25 mouse cellular contexts compared by ENCODE assay signal in the genomic region with DNA sequence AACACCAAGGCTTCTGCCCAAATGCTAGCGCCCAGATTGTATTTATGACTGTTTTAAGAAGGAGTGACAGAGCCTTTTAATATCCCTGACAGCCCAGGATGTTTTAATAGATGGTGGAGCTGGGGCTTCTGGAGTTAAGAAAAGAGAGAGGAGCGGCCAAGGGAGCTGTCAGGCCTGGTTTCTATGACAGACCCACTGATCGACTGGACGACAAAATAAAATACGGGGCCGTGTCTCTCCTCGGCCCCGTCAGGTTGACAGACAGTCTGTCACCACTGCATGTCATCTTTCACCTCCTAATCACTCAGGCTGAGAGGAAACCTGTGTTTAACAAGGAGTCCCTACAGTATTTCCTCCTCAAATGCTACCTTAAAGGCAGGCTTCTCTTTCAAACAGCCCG. TPM values are rescaled to one million over a fixed set of nuclear protein-coding genes. Genes with fewer than 3 reads are reported as not detected.
A peak's percentile ranks its signal among the peaks of the same experiment; 100 is the strongest.
DNase-seq lines count a peak whose midpoint lies in the region; ATAC-seq and TF ChIP-seq lines count a peak whose summit lies in the region.
"Had no signal": no experiment of that assay in that cellular context is flagged by ENCODE, and none has a peak within 500 bp of the region (broad histone marks: within the 10 kb centered on the region; RNA-seq: fewer than 3 reads in every experiment).

No protein-coding gene starts in this region.

- H3K9ac ChIP-seq in forebrain, embryonic 14.5 days (ENCODE audit: low read length): no peak overlapping the region
- no peak overlapping the region for H3K9ac ChIP-seq in midbrain, embryonic 12.5 days (replicated peaks)
- H3K9ac ChIP-seq: limb, embryonic 13.5 days; liver, embryonic 14.5 days; lung, embryonic 15.5 days; stomach, embryonic 15.5 days had no signal

- no peak for TF ChIP-seq CTCF in brain, embryonic 14.5 days (IDR thresholded peaks at IDR 0.05; ENCODE audit: borderline replicate concordance, extremely low read depth, insufficient read depth, insufficient read length)

- H3K4me2 ChIP-seq in forebrain, embryonic 14.5 days (ENCODE audit: low read length): no peak overlapping the region
- H3K4me2 ChIP-seq in midbrain, embryonic 12.5 days (replicated peaks): peak overlapping the region; percentile 1; the same call in 1 of the 2 replicates
- H3K4me2 ChIP-seq: limb, embryonic 13.5 days; lung, embryonic 15.5 days; stomach, embryonic 15.5 days had no signal

- H3K27me3 ChIP-seq in heart, embryonic 10.5 days (ENCODE audit: insufficient read depth, poor library complexity, severe bottlenecking): 0 out of 2 replicates have a peak, but pooled peaks cover 6% of the 10 kb centered on the region
- H3K27me3 ChIP-seq in forebrain, embryonic 14.5 days (replicated peaks; ENCODE audit: control insufficient read depth, insufficient read depth, low read length): no peaks in the 10 kb centered on the region
- H3K27me3 ChIP-seq in midbrain, embryonic 12.5 days: no peaks in the 10 kb centered on the region
- H3K27me3 ChIP-seq: lung, embryonic 15.5 days; stomach, embryonic 15.5 days had no signal

- no peak for ATAC-seq in forebrain, embryonic 14.5 days
- no peak for ATAC-seq in midbrain, embryonic 12.5 days (ENCODE audit: low FRiP score, low read depth)
- ATAC-seq in megakaryocyte-erythroid progenitor cell, adult 5-6 weeks (replicated peaks; ENCODE audit: low FRiP score, low TSS enrichment, poor library complexity, severe bottlenecking): no peak
- ATAC-seq: activated CD4-positive, CD25-positive, alpha-beta regulatory T cell, adult 4 months; intestine, embryonic 16.5 days had no signal

- no peak for TF ChIP-seq POLR2A in brain, embryonic 14.5 days (IDR thresholded peaks at IDR 0.05; ENCODE audit: borderline replicate concordance, extremely low read depth, insufficient read depth, insufficient read length, poor library complexity, severe bottlenecking)

- H3K27ac ChIP-seq in heart, embryonic 10.5 days: no peak overlapping the region
- H3K27ac ChIP-seq in forebrain, embryonic 14.5 days (ENCODE audit: low read depth, low read length): peak overlapping the region; percentile 89; the same call in 1 of the 2 replicates
- H3K27ac ChIP-seq in midbrain, embryonic 12.5 days (replicated peaks): peak overlapping the region; percentile 97
- H3K27ac ChIP-seq: limb, embryonic 13.5 days; liver, embryonic 14.5 days; lung, embryonic 15.5 days; stomach, embryonic 15.5 days had no signal

- peaks cover 56% of the 10 kb centered on the region for H3K4me1 ChIP-seq in heart, embryonic 10.5 days
- H3K4me1 ChIP-seq in forebrain, embryonic 14.5 days (ENCODE audit: control insufficient read depth, insufficient read depth, low read length): peaks cover 61% of the 10 kb centered on the region
- peaks cover 94% of the 10 kb centered on the region for H3K4me1 ChIP-seq in midbrain, embryonic 12.5 days

- H3K9me3 ChIP-seq in heart, embryonic 10.5 days: no peaks in the 10 kb centered on the region
- H3K9me3 ChIP-seq in forebrain, embryonic 14.5 days (replicated peaks; ENCODE audit: control insufficient read depth, low read length): no peaks in the 10 kb centered on the region
- H3K9me3 ChIP-seq in midbrain, embryonic 12.5 days: no peaks in the 10 kb centered on the region
- H3K9me3 ChIP-seq: G1E; limb, embryonic 13.5 days; lung, embryonic 15.5 days; stomach, embryonic 15.5 days had no signal

- H3K4me3 ChIP-seq in heart, embryonic 10.5 days: no peak overlapping the region
- no peak overlapping the region for H3K4me3 ChIP-seq in forebrain, embryonic 14.5 days (ENCODE audit: low read depth, low read length)
- H3K4me3 ChIP-seq in midbrain, embryonic 12.5 days: no peak overlapping the region
- H3K4me3 ChIP-seq: limb, embryonic 13.5 days; lung, embryonic 15.5 days; stomach, embryonic 15.5 days had no signal

- peak; percentile 81 for DNase-seq in heart, adult 11 months
- no peak for DNase-seq in heart, embryonic 10.5 days (ENCODE audit: low spot score)
- DNase-seq in brain, embryonic 14.5 days (ENCODE audit: low read depth): peak; percentile 54
- no peak for DNase-seq in forebrain, embryonic 14.5 days (ENCODE audit: low spot score)
- no peak for DNase-seq in layer of hippocampus, adult 8-10 months (ENCODE audit: low spot score in 2 of 2)
- no peak for DNase-seq in heart, adult 18-20 months
- DNase-seq: adrenal gland, postnatal 10 days; cerebellum, adult 11 months; cerebellum, postnatal 14 days; heart, postnatal 4 days; lung, postnatal 4 days; thymus, adult 18-20 months had no signal

- 34% methylated on average over 9 of the region's 9 CpGs for WGBS in heart, embryonic 10.5 days
- 42% methylated on average over 9 of the region's 9 CpGs for WGBS in forebrain, embryonic 14.5 days
- WGBS in midbrain, embryonic 12.5 days: 38% methylated on average over 9 of the region's 9 CpGs

- H3K36me3 ChIP-seq in heart, embryonic 10.5 days: no peaks in the 10 kb centered on the region
- H3K36me3 ChIP-seq in forebrain, embryonic 14.5 days (ENCODE audit: control insufficient read depth, insufficient read depth, low read length): 0 out of 2 replicates have a peak, but pooled peaks cover 5% of the 10 kb centered on the region
- peaks cover under 1% of the 10 kb centered on the region; the same call in 1 of the 2 replicates for H3K36me3 ChIP-seq in midbrain, embryonic 12.5 days
- H3K36me3 ChIP-seq: lung, embryonic 15.5 days; stomach, embryonic 15.5 days had no signal

RNA-seq across cellular contexts. Expression of a gene that starts 15.0 kb away (rescaled TPM):
- 68.3 and 84.3 TPM in 2 replicates for polyA plus RNA-seq in heart, embryonic 10.5 days (2016; fragmentation: Nextera tagmentation; extraction: Ambion mirVana)
- polyA plus RNA-seq in brain, embryonic 14.5 days (2012; rRNA removed): 71.6 and 83.7 TPM in 2 replicates
- 91.2 and 98.4 TPM in 2 replicates for polyA plus RNA-seq in forebrain, embryonic 14.5 days (2014; fragmentation: Nextera tagmentation; extraction: Ambion mirVana)
- polyA plus RNA-seq in midbrain, embryonic 12.5 days (2016; fragmentation: Nextera tagmentation; extraction: Ambion mirVana): 107 and 116 TPM in 2 replicates
- total RNA-seq in layer of hippocampus, adult 8-10 months (2022): 10 to 100 TPM; 33.9 to 49.1 (median 44.8) TPM
- total RNA-seq in megakaryocyte-erythroid progenitor cell, adult 5-6 weeks (2014; fragmentation: Nextera tagmentation): 31.9 and 56.8 TPM in 2 replicates
- 18.3 and 54.6 TPM in 2 replicates for total RNA-seq in megakaryocyte-erythroid progenitor cell, adult 5-6 weeks (2017)
- total RNA-seq in heart, adult 18-20 months (2021): 10 to 100 TPM; 23.4 to 25.1 TPM

RNA-seq across cellular contexts. Expression of a gene that starts 26.6 kb away (rescaled TPM):
- 0.90 and 1.5 TPM in 2 replicates for polyA plus RNA-seq in heart, embryonic 10.5 days (2016; fragmentation: Nextera tagmentation; extraction: Ambion mirVana)
- polyA plus RNA-seq in brain, embryonic 14.5 days (2012; rRNA removed): 0.09 and 0.16 TPM in 2 replicates
- 0.09 TPM in 1 of 2 replicates, not detected in the other for polyA plus RNA-seq in forebrain, embryonic 14.5 days (2014; fragmentation: Nextera tagmentation; extraction: Ambion mirVana)
- polyA plus RNA-seq in midbrain, embryonic 12.5 days (2016; fragmentation: Nextera tagmentation; extraction: Ambion mirVana): 0.55 and 0.68 TPM in 2 replicates
- not detected for total RNA-seq in layer of hippocampus, adult 8-10 months (2022)
- total RNA-seq in megakaryocyte-erythroid progenitor cell, adult 5-6 weeks (2014; fragmentation: Nextera tagmentation): not detected in 2 replicates
- not detected in 2 replicates for total RNA-seq in megakaryocyte-erythroid progenitor cell, adult 5-6 weeks (2017)
- 1 to 10 TPM in 1 of 2 experiments, under 1 TPM in 1; 0.79 to 2.2 TPM for total RNA-seq in heart, adult 18-20 months (2021)
- total RNA-seq: gastrocnemius, adult 8-10 months; layer of hippocampus, postnatal 25 days; left cerebral cortex, postnatal 14 days had no signal
- polyA plus RNA-seq: frontal cortex, adult 2 months had no signal

RNA-seq across cellular contexts. Expression of a gene that starts 42.5 kb away (rescaled TPM):
- 69.3 and 72.6 TPM in 2 replicates for polyA plus RNA-seq in heart, embryonic 10.5 days (2016; fragmentation: Nextera tagmentation; extraction: Ambion mirVana)
- 11.8 and 14.4 TPM in 2 replicates for polyA plus RNA-seq in brain, embryonic 14.5 days (2012; rRNA removed)
- polyA plus RNA-seq in forebrain, embryonic 14.5 days (2014; fragmentation: Nextera tagmentation; extraction: Ambion mirVana): 19.0 and 21.9 TPM in 2 replicates
- polyA plus RNA-seq in midbrain, embryonic 12.5 days (2016; fragmentation: Nextera tagmentation; extraction: Ambion mirVana): 14.6 and 16.4 TPM in 2 replicates
- 10 to 100 TPM; 38.1 to 41.5 (median 39.6) TPM for total RNA-seq in layer of hippocampus, adult 8-10 months (2022)
- total RNA-seq in megakaryocyte-erythroid progenitor cell, adult 5-6 weeks (2014; fragmentation: Nextera tagmentation): 13.7 and 18.5 TPM in 2 replicates
- total RNA-seq in megakaryocyte-erythroid progenitor cell, adult 5-6 weeks (2017): 25.9 and 29.0 TPM in 2 replicates
- 10 to 100 TPM; 16.7 to 17.4 TPM for total RNA-seq in heart, adult 18-20 months (2021)

RNA-seq across cellular contexts. Expression of a gene that starts 51.7 kb away (rescaled TPM):
- 86.6 and 90.1 TPM in 2 replicates for polyA plus RNA-seq in heart, embryonic 10.5 days (2016; fragmentation: Nextera tagmentation; extraction: Ambion mirVana)
- polyA plus RNA-seq in brain, embryonic 14.5 days (2012; rRNA removed): 9.3 and 15.8 TPM in 2 replicates
- polyA plus RNA-seq in forebrain, embryonic 14.5 days (2014; fragmentation: Nextera tagmentation; extraction: Ambion mirVana): 14.7 and 15.0 TPM in 2 replicates
- polyA plus RNA-seq in midbrain, embryonic 12.5 days (2016; fragmentation: Nextera tagmentation; extraction: Ambion mirVana): 36.1 and 43.0 TPM in 2 replicates
- total RNA-seq in layer of hippocampus, adult 8-10 months (2022): 10 to 100 TPM in 2 of 4 experiments, 1 to 10 TPM in 2; 8.2 to 11.6 (median 9.5) TPM
- not detected in 2 replicates for total RNA-seq in megakaryocyte-erythroid progenitor cell, adult 5-6 weeks (2014; fragmentation: Nextera tagmentation)
- total RNA-seq in megakaryocyte-erythroid progenitor cell, adult 5-6 weeks (2017): 1.0 and 3.2 TPM in 2 replicates
- 10 to 100 TPM; 35.5 to 37.3 TPM for total RNA-seq in heart, adult 18-20 months (2021)
- polyA plus RNA-seq: activated CD4-positive, CD25-positive, alpha-beta regulatory T cell, adult 4 months had no signal

Comparison
In these comparisons a context has a peak if more than half of its experiments do, and no peak if none do; other contexts are left out.
1. DNase-seq: peak in heart, adult 11 months (single experiment) and brain, embryonic 14.5 days (single experiment); none in heart, embryonic 10.5 days (single experiment), forebrain, embryonic 14.5 days (single experiment), layer of hippocampus, adult 8-10 months (0 of 2) and heart, adult 18-20 months (0 of 2).